Mouse (Mus musculus) liver, embryonic 18 days (tissue): ENCODE measurements around the gene Scamp4. TPM values are rescaled to one million over a fixed set of nuclear protein-coding genes. Genes with fewer than 3 reads are reported as not detected.

ENCODE experiments used
- polyA plus RNA-seq: library from polyadenylated mRNA; depleted of rRNA; stranded (reverse); fragments of >200 nt; gene quantifications from 2 replicates; pipeline ENCODE4 v1.2.3, GENCODE M21; 2012; rRNA removed

The Scamp4 gene
- polyA plus RNA-seq, result 17.8 and 19.9 TPM in 2 replicates

GRCm38 (mm10) chr10:80602698-80603325 is at the start of gene Scamp4, which contains the start of gene Adat3:
Gene Scamp4, plus strand, starts transcription at chr10:80602872.
Gene Adat3, plus strand, starts transcription at chr10:80602880.

GRCm38 (mm10) chr10:80561116-80561944 is 41.3 kb upstream of the Scamp4 start, which contains the start of gene Rexo1:
Gene Rexo1, minus strand, starts transcription at chr10:80561560.

GRCm38 (mm10) chr10:80577195-80578130 is 25.2 kb upstream of the Scamp4 start, which contains the start of gene Klf16:
Gene Klf16, minus strand, starts transcription at chr10:80577321.

GRCm38 (mm10) chr10:80589879-80590854 is 12.5 kb upstream of the Scamp4 start, which contains the start of gene Abhd17a:
Gene Abhd17a, minus strand, starts transcription at chr10:80590341.

GRCm38 (mm10) chr10:80605721-80606120 is 3.0 kb downstream of the Scamp4 start, which contains the start of gene Gm49322:
Gene Gm49322, plus strand, starts transcription at chr10:80606021.

GRCm38 (mm10) chr10:80622661-80623456 is 20.2 kb downstream of the Scamp4 start, which contains the start of gene Csnk1g2:
Gene Csnk1g2, plus strand, starts transcription at chr10:80622838.

GRCm38 (mm10) chr10:80656863-80657623 is 54.4 kb downstream of the Scamp4 start, which contains the start of gene Btbd2:
Gene Btbd2, minus strand, starts transcription at chr10:80657071.

Other genes with a start within 250 kb of the Scamp4 start
- gene Plk5, start 246.4 kb upstream of the Scamp4 start, polyA plus RNA-seq, result 0.42 and 0.46 TPM in 2 replicates
- 2.4 and 2.5 TPM in 2 replicates for gene Mex3d, start 215.2 kb upstream of the Scamp4 start, polyA plus RNA-seq
- 54.7 and 60.4 TPM in 2 replicates for gene Mbd3, start 203.3 kb upstream of the Scamp4 start, polyA plus RNA-seq
- gene Uqcr11, start 196.0 kb upstream of the Scamp4 start, polyA plus RNA-seq, result 756 and 889 TPM in 2 replicates
- gene Tcf3, start 169.2 kb upstream of the Scamp4 start, polyA plus RNA-seq, result 30.8 and 34.7 TPM in 2 replicates
- 0.01 TPM in 2 replicates for gene Onecut3, start 108.0 kb upstream of the Scamp4 start, polyA plus RNA-seq
- gene Atp8b3, start 63.7 kb upstream of the Scamp4 start, polyA plus RNA-seq, result 0.01 TPM in 2 replicates
- gene Rexo1, start 41.3 kb upstream of the Scamp4 start, polyA plus RNA-seq, result 14.0 and 19.7 TPM in 2 replicates
- gene Klf16, start 25.6 kb upstream of the Scamp4 start, polyA plus RNA-seq, result 5.5 and 6.4 TPM in 2 replicates
- gene Abhd17a, start 12.5 kb upstream of the Scamp4 start, polyA plus RNA-seq, result 39.9 and 40.7 TPM in 2 replicates
- 3.1 and 3.6 TPM in 2 replicates for gene Adat3, start within 50 bp of the Scamp4 start, polyA plus RNA-seq
- gene Gm49322, start 3.1 kb downstream of the Scamp4 start, polyA plus RNA-seq, result 0.74 and 0.80 TPM in 2 replicates
- gene Csnk1g2, start 20.0 kb downstream of the Scamp4 start, polyA plus RNA-seq, result 61.9 and 64.2 TPM in 2 replicates
- gene Btbd2, start 54.2 kb downstream of the Scamp4 start, polyA plus RNA-seq, result 10.7 TPM in 2 replicates
- gene Mknk2, start 75.2 kb downstream of the Scamp4 start, polyA plus RNA-seq, result 42.1 and 45.1 TPM in 2 replicates
- 12.3 and 13.5 TPM in 2 replicates for gene Mob3a, start 99.1 kb downstream of the Scamp4 start, polyA plus RNA-seq
- gene Izumo4, start 99.3 kb downstream of the Scamp4 start, polyA plus RNA-seq, result 11.0 and 12.1 TPM in 2 replicates
- gene Ap3d1, start 139.4 kb downstream of the Scamp4 start, polyA plus RNA-seq, result 26.6 and 31.1 TPM in 2 replicates
- 4.8 and 5.8 TPM in 2 replicates for gene Dot1l, start 152.3 kb downstream of the Scamp4 start, polyA plus RNA-seq
- gene Sf3a2, start 195.3 kb downstream of the Scamp4 start, polyA plus RNA-seq, result 18.1 and 20.1 TPM in 2 replicates
- 33.7 and 36.1 TPM in 2 replicates for gene Plekhj1, start 195.8 kb downstream of the Scamp4 start, polyA plus RNA-seq
- 0.19 and 0.23 TPM in 2 replicates for gene Amh, start 202.4 kb downstream of the Scamp4 start, polyA plus RNA-seq
- gene Jsrp1, start 210.6 kb downstream of the Scamp4 start, polyA plus RNA-seq, result 0.06 and 0.07 TPM in 2 replicates
- 573 TPM in 2 replicates for gene Oaz1, start 223.8 kb downstream of the Scamp4 start, polyA plus RNA-seq
- 0.01 TPM in 1 of 2 replicates, not detected in the other for gene Lingo3, start 241.2 kb downstream of the Scamp4 start, polyA plus RNA-seq